Mouse (Mus musculus) kidney, adult 2 months (tissue): Measurements from ENCODE around the gene Adcyap1r1.

Source experiments
- CTCF ChIP-seq: fragments of 200-500 bp; conservative IDR thresholded peaks from 2 replicates; pipeline ENCODE4 v1.5.1; 2011; ENCODE audit warnings: low read depth, mild to moderate bottlenecking, control low read depth, low read length, moderate library complexity, mixed read lengths; ENCODE audit not compliant: insufficient read depth, insufficient read length
- POLR2A ChIP-seq: fragments of 200-500 bp; IDR thresholded peaks from one replicate; pipeline ENCODE4 v1.6.1; 2011; ENCODE audit warnings: low read depth, low read length, control low read depth

- TF ChIP-seq POLR2A (no peak), CTCF (no peak)
Measured at GRCm38 (mm10) chr6:55462394-55462793, 10.6 kb downstream of the Adcyap1r1 start.
